Mouse (Mus musculus): ENCODE measurements around the gene Arhgap23. TPM values are rescaled to one million over a fixed set of nuclear protein-coding genes. Genes with fewer than 3 reads are reported as not detected.

Arhgap23 gene
- total RNA-seq, 2 experiments from 2014 or later, result 64.4 to 78.6 TPM

DNA sequence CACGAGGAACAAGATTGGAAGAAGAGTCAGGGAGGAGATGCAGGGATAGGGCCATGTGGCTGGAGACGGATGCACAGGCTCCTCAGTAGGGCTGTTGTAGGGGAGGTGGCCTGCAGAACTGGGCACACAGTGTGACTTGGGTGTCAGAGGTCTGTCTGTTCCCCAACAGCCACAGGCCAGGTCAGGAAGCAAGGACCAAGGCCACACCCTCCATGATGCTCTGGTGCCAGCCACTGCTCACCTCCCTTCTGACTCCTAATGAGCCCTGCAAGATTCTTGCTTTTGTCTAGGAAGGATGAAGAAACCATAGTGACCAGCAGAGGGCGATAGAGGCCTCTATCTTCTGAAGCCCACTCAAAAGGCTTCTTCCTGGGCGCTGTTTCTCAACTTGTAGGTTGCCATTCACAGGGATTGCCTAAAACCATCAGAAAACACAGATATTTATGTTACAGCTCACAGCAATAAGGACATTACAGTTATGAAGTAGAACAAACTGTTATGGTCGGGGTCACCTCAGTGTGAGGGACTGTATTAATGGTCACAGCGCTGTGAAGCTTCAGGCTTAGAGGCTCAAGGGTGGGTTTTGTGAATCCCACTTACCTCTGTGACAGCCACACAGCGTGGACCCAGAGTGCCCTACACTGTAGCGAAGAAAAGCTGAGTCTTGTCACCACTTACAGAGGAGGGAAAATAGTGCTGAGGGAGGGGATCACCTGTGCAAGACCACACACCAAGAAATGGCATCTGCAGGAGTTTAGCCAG, 61.2 kb downstream of the Arhgap23 start:
- no peak overlapping the region for H3K4me3 ChIP-seq
- peak; percentile 59 to 63 for DNase-seq (ENCODE audit: extremely low spot score in 1 of 2, low spot score in 2 of 2)
- peak; percentile 81 for TF ChIP-seq CTCF (IDR thresholded peaks at IDR 0.05)
- no peak overlapping the region for H3K27ac ChIP-seq
- intact Hi-C loops (cut with DNase I), result no loop called here

DNA sequence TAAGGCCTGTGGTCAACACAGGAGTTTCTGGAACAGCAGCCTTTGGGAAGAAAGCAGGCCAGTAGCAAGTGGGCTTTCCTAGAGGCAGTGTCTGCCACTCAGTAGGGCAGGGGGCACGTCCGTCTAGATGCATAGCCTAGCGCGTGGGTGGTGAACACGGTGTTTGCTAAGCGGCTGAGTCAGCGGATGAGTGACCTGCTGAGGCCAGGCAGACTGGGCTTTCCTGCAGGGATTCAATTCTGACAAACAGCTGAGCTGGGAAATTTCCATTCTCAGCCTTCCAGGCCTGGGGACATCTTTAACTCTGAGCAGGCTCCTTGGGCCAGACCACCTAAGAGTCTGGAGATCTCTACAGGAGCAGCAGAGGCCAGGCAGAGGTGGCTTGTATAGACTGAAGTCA, 62.1 kb downstream of the Arhgap23 start:
- DNase-seq (ENCODE audit: extremely low spot score in 1 of 2, low spot score in 2 of 2), result no peak
- intact Hi-C loops (cut with DNase I), result no loop called here
- Histone ChIP-seq H3K4me3 (no peak overlapping the region), H3K27ac (no peak overlapping the region; the same call in 1 of the 2 replicates)
- TF ChIP-seq CTCF (IDR thresholded peaks at IDR 0.05), result no peak

DNA sequence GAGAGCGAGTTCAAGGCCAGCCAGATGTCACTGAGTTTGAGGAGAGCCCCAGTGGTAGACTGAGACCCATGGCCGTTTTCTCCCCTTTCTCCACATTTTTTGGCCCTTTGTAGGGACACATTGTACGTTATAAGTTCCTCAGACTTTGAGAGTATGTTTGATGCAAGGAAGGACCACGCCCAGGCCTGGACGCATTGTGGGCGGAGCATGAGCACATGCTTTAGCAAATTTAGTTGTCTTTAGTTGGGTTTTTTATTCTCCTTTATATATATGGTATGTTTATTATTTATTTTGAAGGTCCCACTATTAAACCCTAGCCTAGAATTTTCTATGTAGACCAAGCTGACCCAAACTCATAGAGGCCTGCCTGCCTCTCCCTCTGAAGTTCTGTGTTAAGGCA, 63.0 kb downstream of the Arhgap23 start:
- intact Hi-C loops (cut with DNase I), result no loop called here

DNA sequence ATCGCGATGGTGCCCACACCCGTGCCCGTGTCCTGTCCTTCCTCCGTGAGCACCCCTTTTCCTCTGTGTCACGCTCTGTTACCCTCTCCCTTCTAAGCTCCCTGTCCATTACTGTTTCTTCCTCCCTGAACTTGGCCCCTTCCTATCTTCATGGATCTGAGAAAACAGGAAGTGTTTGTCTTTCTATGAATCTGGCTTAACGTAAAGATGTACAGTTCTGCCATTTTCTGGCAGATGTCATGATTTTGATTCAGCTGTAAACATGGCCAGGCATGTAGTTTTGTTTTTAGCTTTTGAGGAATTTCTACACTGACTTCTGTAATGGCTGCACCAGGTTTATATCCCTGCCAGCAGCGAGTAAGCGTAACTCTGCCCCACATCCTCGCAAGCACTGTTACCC, 63.8 kb downstream of the Arhgap23 start:
- intact Hi-C loops (cut with DNase I), result no loop called here
- no peak for TF ChIP-seq CTCF (IDR thresholded peaks at IDR 0.05)
- DNase-seq (ENCODE audit: extremely low spot score in 1 of 2, low spot score in 2 of 2), result no peak
- no peak overlapping the region for H3K27ac ChIP-seq
- no peak overlapping the region for H3K4me3 ChIP-seq

More for the DNA sequence above, 63.0 kb downstream of the Arhgap23 start:
- Histone ChIP-seq H3K4me3 (no peak overlapping the region), H3K27ac (no peak overlapping the region)
- DNase-seq (ENCODE audit: extremely low spot score in 1 of 2, low spot score in 2 of 2), result no peak
- TF ChIP-seq CTCF (IDR thresholded peaks at IDR 0.05), result no peak

DNA sequence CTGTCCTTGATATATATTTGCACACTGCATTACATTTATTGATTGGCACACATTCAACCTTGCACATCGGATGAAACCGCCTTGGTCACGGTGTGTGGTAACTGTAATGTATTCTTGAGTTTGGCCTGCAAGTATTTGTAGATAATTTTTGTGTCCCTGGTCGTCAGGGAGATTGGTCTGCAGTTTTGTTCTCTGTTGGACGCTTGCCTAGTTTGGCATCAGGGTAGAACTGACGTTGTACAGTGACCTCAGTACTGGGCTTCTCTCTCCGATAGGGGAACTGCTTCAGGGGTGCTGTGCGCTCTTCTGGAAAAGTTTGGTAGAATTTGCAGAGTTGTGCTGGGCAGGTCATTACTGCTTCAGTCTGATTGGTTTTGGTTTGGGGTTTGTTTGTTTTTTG, 64.5 kb downstream of the Arhgap23 start:
- no peak overlapping the region for H3K4me3 ChIP-seq
- no peak overlapping the region for H3K27ac ChIP-seq
- DNase-seq (ENCODE audit: extremely low spot score in 1 of 2, low spot score in 2 of 2), result no peak
- no peak for TF ChIP-seq CTCF (IDR thresholded peaks at IDR 0.05)
- intact Hi-C loops (cut with DNase I), result no loop called here

DNA sequence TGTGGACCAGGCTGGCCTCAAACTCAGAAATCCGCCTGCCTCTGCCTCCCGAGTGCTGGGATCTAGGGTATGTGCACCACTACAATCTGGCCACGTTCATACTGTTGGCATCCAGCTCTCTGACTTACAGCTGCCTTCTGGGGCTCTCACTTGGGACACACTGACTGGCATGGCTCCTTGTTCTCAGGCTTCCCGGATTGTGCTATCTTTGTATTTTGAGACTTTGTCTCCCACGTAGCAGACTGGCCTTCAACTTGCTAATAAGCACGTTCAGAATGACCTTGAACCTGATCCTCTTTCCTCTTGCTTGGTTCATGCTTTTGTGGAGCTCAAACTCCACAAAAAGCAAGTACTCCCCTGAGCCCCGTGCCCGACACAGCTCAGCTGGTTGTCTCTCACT, 70.3 kb downstream of the Arhgap23 start:
- DNase-seq (ENCODE audit: extremely low spot score in 1 of 2, low spot score in 2 of 2), result no peak
- Histone ChIP-seq H3K4me3 (no peak overlapping the region), H3K27ac (no peak overlapping the region)
- no peak for TF ChIP-seq CTCF (IDR thresholded peaks at IDR 0.05)
- intact Hi-C loops (cut with DNase I), result loop anchor here (5.0 kb wide), 2 partner anchors 92 to 207 kb away; partner anchors contain the start of gene Srcin1

DNA sequence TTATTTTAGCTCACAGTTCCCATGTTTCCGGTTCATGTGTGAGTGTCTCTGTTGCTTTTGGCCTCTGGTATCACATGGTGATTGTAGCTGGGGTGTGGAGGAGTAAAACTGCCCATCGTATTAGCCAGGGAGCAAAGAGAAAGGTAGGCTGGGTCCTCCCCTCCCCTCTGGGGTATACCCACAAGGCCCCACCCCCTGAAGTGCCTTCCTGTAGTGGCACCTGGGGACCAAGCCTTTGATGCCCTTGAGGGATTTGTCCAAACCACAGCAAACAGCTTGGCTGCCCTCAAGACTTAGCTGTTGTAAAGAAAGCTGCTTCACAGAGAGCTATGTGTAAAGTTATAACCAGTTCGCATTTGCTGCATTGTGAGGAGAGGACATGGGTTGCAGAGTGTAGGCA, 72.3 kb downstream of the Arhgap23 start:
- Histone ChIP-seq H3K27ac (no peak overlapping the region), H3K4me3 (no peak overlapping the region)
- no peak for TF ChIP-seq CTCF (IDR thresholded peaks at IDR 0.05)
- intact Hi-C loops (cut with DNase I), result loop anchor here (5.0 kb wide), 2 partner anchors 90 to 205 kb away; partner anchors contain the start of gene Srcin1
- DNase-seq (ENCODE audit: extremely low spot score in 1 of 2, low spot score in 2 of 2), result no peak

DNA sequence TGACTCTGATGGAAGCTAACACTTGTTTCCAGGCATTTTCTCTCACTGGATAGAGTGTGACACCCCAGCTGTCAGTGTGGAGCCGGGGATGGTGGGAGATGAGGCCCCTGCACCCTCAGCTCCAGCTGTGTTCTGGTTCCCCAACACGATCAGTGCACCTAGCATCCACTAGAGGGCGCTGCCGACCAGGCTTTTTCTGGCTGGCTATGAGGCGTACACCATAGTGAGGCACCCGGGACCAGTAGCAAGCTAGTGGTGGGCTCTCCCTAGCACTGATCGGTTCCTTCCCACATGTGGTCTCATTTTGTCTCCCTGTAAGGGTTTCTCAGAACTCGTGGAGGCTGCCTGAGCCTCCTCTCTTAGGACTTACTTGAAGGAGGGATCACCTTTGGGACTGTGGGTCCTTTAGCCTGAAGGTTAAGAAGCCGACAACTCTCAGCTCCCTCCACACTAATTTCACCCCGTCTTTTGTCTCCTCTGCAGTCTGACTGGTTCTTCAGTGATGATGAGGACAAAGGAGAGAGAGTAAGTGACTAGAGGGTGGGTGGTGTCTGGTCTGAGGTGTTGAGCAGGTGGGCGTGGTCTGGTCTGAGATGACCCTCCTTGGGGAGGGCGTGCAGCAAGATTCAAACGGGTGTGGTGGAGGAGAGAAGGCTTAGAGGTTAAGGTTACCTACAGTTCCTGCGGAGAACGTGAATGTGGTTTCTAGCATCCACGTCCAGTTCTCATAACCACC, 74.4 kb downstream of the Arhgap23 start:
- no peak overlapping the region for H3K27ac ChIP-seq
- DNase-seq (ENCODE audit: extremely low spot score in 1 of 2, low spot score in 2 of 2), result peak; percentile 72 to 76
- intact Hi-C loops (cut with DNase I), result loop anchor here (1.0 to 5.0 kb wide), 3 partner anchors 88 to 203 kb away; partner anchors contain the start of gene Srcin1
- no peak overlapping the region for H3K4me3 ChIP-seq
- TF ChIP-seq CTCF (IDR thresholded peaks at IDR 0.05), result peak; percentile 96

DNA sequence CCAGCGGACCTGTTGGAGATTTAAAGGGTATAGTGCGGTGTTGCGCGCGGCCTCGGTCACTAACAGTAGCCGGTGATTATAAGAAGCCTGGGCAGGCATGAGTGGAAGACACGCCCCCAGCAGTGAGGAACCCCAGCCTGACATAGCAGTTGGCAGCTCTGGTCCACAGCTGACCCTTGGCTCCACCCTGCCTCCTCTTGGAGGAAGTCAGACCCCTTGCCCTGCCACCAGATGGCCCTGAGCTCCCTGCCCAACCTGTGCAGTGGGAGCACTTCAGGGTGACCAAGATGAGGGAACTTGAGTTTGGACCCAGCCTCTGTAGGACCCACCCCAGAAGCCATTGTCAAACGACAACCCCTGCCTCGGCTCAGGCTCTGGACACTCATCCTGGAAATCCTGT, 76.3 kb downstream of the Arhgap23 start:
- DNase-seq (ENCODE audit: extremely low spot score in 1 of 2, low spot score in 2 of 2), result no peak
- Histone ChIP-seq H3K4me3 (no peak overlapping the region), H3K27ac (no peak overlapping the region)
- intact Hi-C loops (cut with DNase I), result no loop called here
- no peak for TF ChIP-seq CTCF (IDR thresholded peaks at IDR 0.05)

DNA sequence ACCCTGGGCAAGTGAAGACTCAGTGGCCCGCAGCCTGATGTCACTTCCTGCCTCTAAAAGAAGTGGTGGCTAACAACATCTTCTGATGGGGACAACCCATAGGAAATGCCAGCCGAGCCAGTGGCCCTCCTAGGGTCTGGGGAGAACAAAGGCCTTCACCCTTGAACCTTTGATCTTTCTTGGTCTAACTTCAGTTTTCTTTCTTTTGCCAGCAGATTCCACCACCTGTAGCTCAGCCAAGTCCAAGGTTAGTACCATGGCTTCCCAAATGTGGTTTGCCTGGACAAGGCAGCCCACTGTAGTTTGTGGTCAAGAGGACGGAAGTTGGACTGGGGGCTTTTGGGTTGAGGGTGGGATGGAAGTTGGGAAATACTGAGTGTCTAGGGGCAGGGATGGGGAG, 77.5 kb downstream of the Arhgap23 start:
- TF ChIP-seq CTCF (IDR thresholded peaks at IDR 0.05), result no peak
- intact Hi-C loops (cut with DNase I), result no loop called here
- Histone ChIP-seq H3K27ac (no peak overlapping the region), H3K4me3 (no peak overlapping the region)
- DNase-seq (ENCODE audit: extremely low spot score in 1 of 2, low spot score in 2 of 2), result no peak

DNA sequence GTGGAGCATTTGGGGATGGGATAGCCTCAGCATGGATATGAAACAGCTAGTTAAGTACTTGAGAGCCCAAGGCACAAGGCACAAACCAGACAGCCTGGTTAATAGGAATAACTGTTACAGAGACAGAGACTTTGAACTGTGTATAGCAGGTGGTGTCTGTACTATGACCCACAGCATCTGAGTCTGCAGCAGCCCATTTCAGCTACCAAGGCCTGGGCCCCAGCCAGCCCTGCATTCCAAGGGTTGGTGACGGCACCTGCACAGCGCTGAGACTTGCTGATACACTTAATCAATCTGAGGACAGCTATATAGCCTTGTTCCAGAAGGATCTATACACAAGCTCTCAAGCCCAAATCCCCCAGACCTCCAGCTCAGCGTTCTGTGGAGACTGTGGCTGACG, 82.2 kb downstream of the Arhgap23 start:
- no peak for DNase-seq (ENCODE audit: extremely low spot score in 1 of 2, low spot score in 2 of 2)
- Histone ChIP-seq H3K27ac (no peak overlapping the region), H3K4me3 (no peak overlapping the region)
- intact Hi-C loops (cut with DNase I), result no loop called here
- TF ChIP-seq CTCF (IDR thresholded peaks at IDR 0.05), result no peak

All from left cerebral cortex, adult 2 months (tissue).